Mouse (Mus musculus): ENCODE measurements around the gene Runx1. TPM values are rescaled to one million over a fixed set of nuclear protein-coding genes. Genes with fewer than 3 reads are reported as not detected.
A peak's percentile ranks its signal among the peaks of the same experiment; 100 is the strongest.

Runx1 gene
- polyA plus RNA-seq, 1 experiment: 226 TPM

- no peak for TF ChIP-seq GATA1 (IDR thresholded peaks at IDR 0.05; ENCODE audit: low read length)
These were observed 78.9 kb downstream of the Runx1 start for GRCm38 (mm10) chr16:92747062-92747461.

DNA sequence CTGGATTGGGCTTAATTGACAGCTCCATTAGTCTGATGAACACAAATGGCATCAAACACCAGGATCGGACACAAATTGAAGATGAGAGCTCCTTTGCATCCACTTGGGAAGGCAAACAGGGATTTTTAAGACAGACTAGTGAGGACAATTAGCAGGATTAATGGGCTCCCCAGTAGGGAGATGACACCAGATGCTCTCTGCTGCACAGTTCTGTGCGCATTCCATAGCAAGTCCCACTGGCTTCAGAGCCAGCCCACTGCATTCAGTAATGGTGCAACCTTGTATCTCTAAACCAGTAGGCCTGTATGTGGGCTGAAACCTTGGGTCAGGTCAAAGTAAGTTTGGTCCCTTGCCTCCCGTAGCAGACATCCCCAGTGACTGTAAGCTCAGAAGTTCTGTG lies 80.7 kb downstream of the Runx1 start:
- TF ChIP-seq GATA1 (IDR thresholded peaks at IDR 0.05; ENCODE audit: low read length): no peak

GRCm38 (mm10) chr16:92744172-92744777 lies 81.7 kb downstream of the Runx1 start:
- TF ChIP-seq GATA1 (IDR thresholded peaks at IDR 0.05; ENCODE audit: low read length): no peak

GRCm38 (mm10) chr16:92743755-92744154 lies 82.2 kb downstream of the Runx1 start:
- no peak for TF ChIP-seq GATA1 (IDR thresholded peaks at IDR 0.05; ENCODE audit: low read length)

GRCm38 (mm10) chr16:92741342-92741741 lies 84.6 kb downstream of the Runx1 start:
- no peak for TF ChIP-seq GATA1 (IDR thresholded peaks at IDR 0.05; ENCODE audit: low read length)

DNA sequence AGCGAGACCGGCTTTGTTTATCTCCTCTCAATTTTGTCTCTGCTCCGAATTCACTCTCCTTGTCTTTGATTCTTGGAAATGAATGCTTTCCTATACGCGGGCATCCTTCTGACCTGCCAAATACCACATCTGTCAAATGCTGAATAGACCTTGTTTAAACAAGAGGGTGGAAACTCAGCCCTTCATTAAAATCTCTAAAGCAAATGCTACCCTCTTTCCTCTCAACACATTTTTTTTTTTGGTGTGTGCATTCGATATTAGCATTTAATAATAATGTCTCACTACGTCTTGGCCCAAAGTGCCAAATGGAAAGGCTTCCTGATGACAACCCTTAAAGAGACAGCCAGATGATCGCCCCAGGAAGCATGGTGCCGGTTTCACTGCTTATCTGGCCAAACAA lies 85.4 kb downstream of the Runx1 start:
- no peak for TF ChIP-seq GATA1 (IDR thresholded peaks at IDR 0.05; ENCODE audit: low read length)

DNA sequence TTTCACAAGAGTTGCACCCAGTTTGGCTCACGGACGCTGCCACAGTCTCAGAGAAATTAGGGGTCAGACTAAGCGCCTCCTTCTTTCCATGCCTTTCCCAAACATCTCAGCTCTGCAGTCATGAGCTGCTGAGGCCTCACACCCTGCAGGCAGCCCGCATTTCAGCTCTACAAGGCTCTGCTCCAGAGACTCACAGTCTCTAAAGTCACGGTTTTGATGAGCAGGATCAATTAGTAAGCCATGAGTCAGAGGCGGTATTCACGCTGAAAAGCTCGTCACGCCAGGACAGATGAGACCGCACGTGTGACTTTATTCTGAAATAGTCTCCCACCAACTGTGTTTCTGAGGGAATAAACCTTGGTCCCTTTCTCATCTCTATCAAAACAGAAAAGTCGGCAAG lies 86.0 kb downstream of the Runx1 start:
- TF ChIP-seq GATA1 (IDR thresholded peaks at IDR 0.05; ENCODE audit: low read length): no peak

- TF ChIP-seq GATA1 (IDR thresholded peaks at IDR 0.05; ENCODE audit: low read length): no peak
These were observed 86.7 kb downstream of the Runx1 start for GRCm38 (mm10) chr16:92739071-92739793.

DNA sequence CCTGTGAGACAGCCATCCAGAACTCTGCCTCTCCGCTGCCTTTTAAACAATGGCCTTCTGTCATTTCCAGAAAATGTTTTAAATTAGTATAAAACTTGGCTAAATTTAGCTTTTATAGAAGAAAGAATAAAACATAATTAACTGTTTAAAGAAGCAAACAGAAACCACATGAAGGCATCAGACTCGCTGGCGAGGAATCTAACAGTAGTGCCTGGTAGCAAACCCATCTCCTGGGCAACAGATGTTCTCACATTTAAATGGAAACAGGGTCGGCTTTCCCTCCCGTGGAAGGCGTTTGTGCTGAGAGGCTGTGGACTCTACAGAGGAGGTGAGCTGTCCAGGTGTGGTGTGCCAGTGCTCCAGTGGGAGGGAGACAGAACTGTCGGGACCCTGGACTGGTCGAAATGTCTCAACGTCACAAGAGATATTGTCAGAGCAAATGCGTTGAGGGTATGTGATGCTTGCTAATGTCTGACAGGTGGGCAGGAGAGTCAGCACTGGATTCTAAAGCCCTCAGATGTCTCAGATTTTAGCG lies 87.4 kb downstream of the Runx1 start:
- TF ChIP-seq GATA1 (IDR thresholded peaks at IDR 0.05; ENCODE audit: low read length): no peak

DNA sequence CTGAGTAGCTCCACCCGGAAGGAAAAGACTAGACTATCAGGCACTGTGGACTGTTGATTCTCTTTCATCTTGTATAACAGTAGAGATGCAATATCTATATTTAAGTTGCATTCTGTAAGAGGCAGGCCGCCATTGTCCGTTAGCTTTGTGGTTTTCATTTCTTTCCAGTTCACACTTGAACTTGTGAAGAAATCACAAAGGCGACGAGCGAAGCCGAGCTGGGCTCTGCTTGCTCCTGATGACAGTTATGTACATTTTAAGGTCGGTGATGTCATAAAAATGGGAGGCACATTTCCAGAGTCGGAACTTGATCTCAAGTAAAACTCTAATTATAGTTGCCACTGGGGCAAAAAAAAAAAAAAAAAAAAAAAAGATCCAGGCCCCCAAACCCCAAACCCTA lies 99.1 kb downstream of the Runx1 start:
- no peak for TF ChIP-seq GATA1 (IDR thresholded peaks at IDR 0.05; ENCODE audit: low read length)

DNA sequence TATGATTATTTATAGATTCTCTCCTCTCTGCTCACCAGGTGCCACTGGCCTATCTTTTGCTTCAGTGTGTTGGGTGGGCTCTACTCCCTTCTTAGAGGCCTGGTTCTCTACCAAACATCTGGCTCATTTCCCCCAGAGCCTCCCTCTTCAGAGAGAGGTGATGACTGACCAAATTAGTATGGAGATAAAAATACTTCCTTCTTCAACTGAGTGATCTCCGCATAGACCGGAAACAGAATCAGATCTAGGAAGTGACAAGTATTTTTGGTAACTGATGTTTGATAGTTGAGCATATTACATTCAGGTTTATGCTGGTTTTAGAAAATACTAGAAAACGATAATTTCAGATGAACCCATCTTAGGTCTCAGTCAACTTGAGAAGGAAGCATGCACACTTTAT lies 101.4 kb downstream of the Runx1 start:
- TF ChIP-seq GATA1 (IDR thresholded peaks at IDR 0.05; ENCODE audit: low read length): no peak

DNA sequence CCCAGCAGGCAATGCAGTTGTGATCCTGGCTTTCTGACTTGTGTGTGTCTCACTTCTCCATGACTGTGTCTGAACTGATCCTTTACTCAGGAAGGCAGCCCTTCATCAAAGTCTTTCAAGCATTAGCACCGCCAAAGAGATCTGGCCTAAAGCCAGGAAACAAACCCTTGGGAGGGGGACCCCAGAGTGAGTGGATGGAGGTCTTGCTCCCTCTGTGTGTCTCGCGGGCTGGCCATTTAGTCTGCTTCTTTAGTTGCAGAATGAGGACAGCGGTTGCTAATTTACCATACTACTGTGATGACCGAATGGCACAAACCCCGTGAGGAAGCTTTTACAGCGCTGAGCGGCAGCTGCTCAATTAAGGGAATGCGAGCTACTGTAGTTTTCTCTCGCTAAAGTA lies 105.3 kb downstream of the Runx1 start:
- TF ChIP-seq GATA1 (IDR thresholded peaks at IDR 0.05; ENCODE audit: low read length): no peak

GRCm38 (mm10) chr16:92719725-92720124 lies 106.2 kb downstream of the Runx1 start:
- no peak for TF ChIP-seq GATA1 (IDR thresholded peaks at IDR 0.05; ENCODE audit: low read length)

GRCm38 (mm10) chr16:92715599-92716483 lies 110.1 kb downstream of the Runx1 start:
- TF ChIP-seq GATA1 (IDR thresholded peaks at IDR 0.05; ENCODE audit: low read length): peak; percentile 100

GRCm38 (mm10) chr16:92710161-92710560 lies 115.8 kb downstream of the Runx1 start:
- no peak for TF ChIP-seq GATA1 (IDR thresholded peaks at IDR 0.05; ENCODE audit: low read length)

DNA sequence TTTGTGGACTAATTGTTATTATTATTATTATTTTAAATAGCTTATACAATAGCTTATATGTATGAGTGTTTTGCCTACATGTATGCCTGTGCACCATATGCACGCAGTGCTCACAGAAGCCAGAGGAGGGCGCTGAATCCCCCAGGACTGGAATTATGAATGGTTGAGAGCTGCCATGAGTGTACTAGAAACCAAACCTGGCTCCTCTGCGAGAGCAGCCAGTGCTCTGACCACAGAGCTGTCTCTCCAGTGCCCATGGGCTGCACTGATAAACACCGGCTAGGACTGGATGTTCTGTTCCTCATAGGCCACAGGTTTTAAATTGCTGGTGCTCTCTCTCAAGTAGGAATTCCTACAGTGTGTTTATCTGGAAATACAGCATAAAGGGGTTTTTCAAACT lies 117.2 kb downstream of the Runx1 start:
- TF ChIP-seq GATA1 (IDR thresholded peaks at IDR 0.05; ENCODE audit: low read length): no peak

Measured in G1E-ER4 (cell line).